Mouse (Mus musculus): ENCODE data around the gene Galnt4. TPM values are rescaled to one million over a fixed set of nuclear protein-coding genes. Genes with fewer than 3 reads are reported as not detected.

Galnt4 gene
- polyA plus RNA-seq, 1 experiment, result 4.6 TPM

DNA sequence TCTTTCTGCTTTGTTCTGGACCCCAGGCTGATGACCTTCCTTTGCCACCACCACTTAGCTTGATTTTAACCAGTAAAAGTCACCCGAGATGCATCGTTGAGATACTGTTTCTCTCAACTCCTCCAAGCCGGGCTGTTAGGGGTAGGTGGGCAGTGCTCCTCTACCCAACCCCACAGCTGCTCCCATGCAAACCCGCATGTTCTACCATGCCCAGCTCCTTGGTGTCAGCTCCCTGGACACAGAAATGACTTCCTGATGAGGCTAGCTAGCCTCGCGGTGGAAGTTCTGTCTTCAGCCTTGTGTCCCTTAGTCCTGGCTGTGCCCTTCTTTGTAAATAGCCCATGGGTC is 22.7 kb upstream of the Galnt4 start:
- Histone ChIP-seq H3K4me3 (replicated peaks; ENCODE audit: extremely low read depth, low read depth, low read length) (no peak overlapping the region), H3K4me1 (ENCODE audit: control insufficient read depth, insufficient read depth, low read length) (no peaks in the 10 kb centered on the region)
- TF ChIP-seq POLR2A (IDR thresholded peaks at IDR 0.05; ENCODE audit: borderline replicate concordance, extremely low read depth, low read depth, low read length), result no peak
- TF ChIP-seq CTCF (IDR thresholded peaks at IDR 0.05; ENCODE audit: insufficient read depth, low read length), result no peak
- no peak for DNase-seq
- WGBS, result 54% methylated on average over 6 of the region's 6 CpGs

DNA sequence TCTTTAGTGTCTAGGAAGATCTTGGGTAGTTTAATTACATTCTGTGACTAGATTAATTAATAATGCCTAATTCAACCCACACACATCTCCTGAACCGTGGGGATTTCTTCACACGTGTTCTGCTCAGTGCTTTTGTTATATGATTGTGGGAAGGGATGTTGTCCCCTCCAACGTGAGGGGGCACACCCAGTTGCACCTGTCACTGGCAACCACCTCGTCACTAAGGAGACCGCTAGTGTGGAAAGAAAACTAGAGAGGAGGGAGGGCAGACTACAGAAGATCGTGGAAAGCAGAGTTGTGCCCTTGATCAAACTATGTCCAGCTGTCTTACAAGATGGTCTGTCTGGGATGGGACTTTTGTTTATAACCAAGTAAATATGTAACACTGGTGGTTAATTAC is 21.9 kb upstream of the Galnt4 start:
- TF ChIP-seq CTCF (IDR thresholded peaks at IDR 0.05; ENCODE audit: insufficient read depth, low read length) (no peak), POLR2A (IDR thresholded peaks at IDR 0.05; ENCODE audit: borderline replicate concordance, extremely low read depth, low read depth, low read length) (no peak)
- DNase-seq, result no peak

DNA sequence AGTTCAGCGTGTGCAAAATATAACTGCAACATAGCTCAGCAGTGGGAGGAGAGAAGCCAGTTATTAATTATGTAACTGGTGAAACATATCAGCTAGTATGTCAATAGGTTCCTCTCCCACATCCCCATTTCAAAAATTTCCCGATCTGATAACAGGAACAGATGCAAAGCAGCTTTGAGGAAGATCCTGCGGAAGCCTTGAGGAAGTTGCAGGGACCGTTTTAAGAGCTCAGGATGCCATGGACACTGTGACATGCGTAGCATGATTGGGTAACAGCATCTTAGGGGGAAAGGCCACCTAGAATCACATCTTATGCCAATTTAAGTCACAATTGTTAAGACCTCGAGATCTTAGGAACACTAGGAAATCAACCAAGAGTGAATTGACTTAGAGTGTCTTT is 18.1 kb upstream of the Galnt4 start:
- H3K4me3 ChIP-seq (replicated peaks; ENCODE audit: extremely low read depth, low read depth, low read length), result no peak overlapping the region
- no peak for DNase-seq
- no peak for TF ChIP-seq POLR2A (IDR thresholded peaks at IDR 0.05; ENCODE audit: borderline replicate concordance, extremely low read depth, low read depth, low read length)
- no peak for TF ChIP-seq CTCF (IDR thresholded peaks at IDR 0.05; ENCODE audit: insufficient read depth, low read length)
- no peaks in the 10 kb centered on the region for H3K4me1 ChIP-seq (ENCODE audit: control insufficient read depth, insufficient read depth, low read length)
- 54% methylated on average over 6 of the region's 6 CpGs for WGBS

More for the DNA sequence above, 21.9 kb upstream of the Galnt4 start:
- WGBS, result 64% methylated on average over 6 of the region's 6 CpGs
- Histone ChIP-seq H3K4me1 (ENCODE audit: control insufficient read depth, insufficient read depth, low read length) (no peaks in the 10 kb centered on the region), H3K4me3 (replicated peaks; ENCODE audit: extremely low read depth, low read depth, low read length) (no peak overlapping the region)

DNA sequence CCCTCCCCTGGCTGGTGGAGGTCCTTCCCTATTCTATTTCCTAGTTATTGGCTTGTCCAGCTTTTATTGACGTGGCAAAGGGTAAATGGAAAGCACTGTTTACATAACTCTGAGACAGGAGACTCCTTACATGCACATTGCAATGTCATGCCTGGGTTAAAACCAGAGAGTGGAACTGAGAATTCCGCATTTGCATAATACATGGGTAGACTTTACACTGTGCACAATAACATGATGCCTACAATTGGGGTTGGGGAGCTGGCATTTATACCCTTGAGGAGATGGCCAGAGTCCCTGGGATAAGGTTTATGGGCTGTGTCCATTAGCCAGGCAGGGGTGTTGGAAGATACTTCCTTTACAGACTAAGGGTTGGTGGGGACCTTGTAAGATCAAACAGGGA is 14.6 kb upstream of the Galnt4 start:
- 74% methylated on average over 2 of the region's 2 CpGs for WGBS
- no peaks in the 10 kb centered on the region for H3K4me1 ChIP-seq (ENCODE audit: control insufficient read depth, insufficient read depth, low read length)
- no peak for TF ChIP-seq CTCF (IDR thresholded peaks at IDR 0.05; ENCODE audit: insufficient read depth, low read length)
- DNase-seq, result no peak
- H3K4me3 ChIP-seq (replicated peaks; ENCODE audit: extremely low read depth, low read depth, low read length), result no peak overlapping the region

DNA sequence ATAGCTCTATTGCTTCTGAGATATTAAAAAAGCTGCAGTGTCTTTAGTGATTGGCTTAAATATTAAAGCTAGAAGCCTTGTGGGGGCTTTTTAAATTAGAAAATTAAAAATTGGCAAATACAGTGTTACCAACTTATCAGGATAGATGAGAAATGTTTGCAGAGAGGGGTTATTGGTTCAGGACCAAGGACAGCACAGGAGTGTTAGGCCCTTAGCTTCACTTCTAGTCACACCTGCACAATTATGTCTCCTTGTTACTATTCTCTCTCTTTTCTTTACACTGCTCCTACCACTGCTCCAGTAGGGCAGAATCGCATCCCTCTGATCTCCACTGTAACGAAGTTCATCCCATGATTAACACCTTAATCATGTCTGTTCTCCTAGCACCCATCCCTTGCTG is 12.8 kb upstream of the Galnt4 start:
- no peaks in the 10 kb centered on the region for H3K4me1 ChIP-seq (ENCODE audit: control insufficient read depth, insufficient read depth, low read length)
- no peak overlapping the region for H3K4me3 ChIP-seq (replicated peaks; ENCODE audit: extremely low read depth, low read depth, low read length)
- TF ChIP-seq POLR2A (IDR thresholded peaks at IDR 0.05; ENCODE audit: borderline replicate concordance, extremely low read depth, low read depth, low read length) (no peak), CTCF (IDR thresholded peaks at IDR 0.05; ENCODE audit: insufficient read depth, low read length) (no peak)
- WGBS, result 74% methylated on average over 2 of the region's 2 CpGs
- no peak for DNase-seq

DNA sequence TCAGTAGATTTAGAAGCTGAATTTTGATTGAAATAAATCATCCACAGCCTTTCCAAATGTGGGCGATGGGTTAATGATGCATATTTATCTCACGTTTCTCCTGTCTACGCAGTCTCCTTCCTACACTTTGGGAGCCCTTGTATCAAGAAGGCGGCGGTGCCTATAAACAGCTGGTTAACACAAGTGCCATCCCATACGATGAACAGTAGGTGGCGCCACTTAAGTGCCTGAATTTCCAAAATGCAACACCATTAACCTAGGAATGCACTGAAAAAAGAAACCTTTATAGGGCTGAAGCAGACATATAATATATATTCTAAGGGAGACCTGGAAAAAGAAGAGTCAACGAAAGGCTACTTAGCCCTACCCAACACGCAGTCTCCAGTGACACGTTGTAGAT is 10.6 kb upstream of the Galnt4 start:
- DNase-seq, result no peak
- TF ChIP-seq POLR2A (IDR thresholded peaks at IDR 0.05; ENCODE audit: borderline replicate concordance, extremely low read depth, low read depth, low read length), result no peak
- peak; percentile 55 for TF ChIP-seq CTCF (IDR thresholded peaks at IDR 0.05; ENCODE audit: insufficient read depth, low read length)
- 57% methylated on average over 10 of the region's 10 CpGs for WGBS
- Histone ChIP-seq H3K4me1 (ENCODE audit: control insufficient read depth, insufficient read depth, low read length) (no peaks in the 10 kb centered on the region), H3K4me3 (replicated peaks; ENCODE audit: extremely low read depth, low read depth, low read length) (no peak overlapping the region)

DNA sequence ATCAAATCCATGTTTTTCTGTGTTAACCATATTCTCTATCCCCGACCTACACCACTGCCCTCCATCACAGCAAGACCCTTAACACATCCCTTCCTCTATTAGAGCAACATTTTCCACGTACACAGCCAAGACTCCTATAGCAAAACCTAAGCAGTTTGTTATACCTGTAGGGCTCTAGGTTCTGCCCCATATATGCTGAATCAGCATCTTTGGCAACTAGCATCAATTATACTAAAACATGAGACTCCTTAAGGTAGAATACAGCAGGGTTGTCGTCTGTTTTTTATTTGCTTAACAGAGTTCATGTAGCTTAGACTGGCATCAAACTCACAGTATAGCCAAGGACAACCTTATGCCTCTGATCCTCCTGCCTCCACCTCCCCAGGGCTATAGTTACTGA is 2.4 kb upstream of the Galnt4 start:
- Histone ChIP-seq H3K4me1 (ENCODE audit: control insufficient read depth, insufficient read depth, low read length) (peaks cover 10% of the 10 kb centered on the region), H3K4me3 (replicated peaks; ENCODE audit: extremely low read depth, low read depth, low read length) (no peak overlapping the region)
- 80% methylated on average over 3 of the region's 3 CpGs for WGBS
- no peak for DNase-seq
- TF ChIP-seq CTCF (IDR thresholded peaks at IDR 0.05; ENCODE audit: insufficient read depth, low read length), result no peak
- TF ChIP-seq POLR2A (IDR thresholded peaks at IDR 0.05; ENCODE audit: borderline replicate concordance, extremely low read depth, low read depth, low read length), result no peak

DNA sequence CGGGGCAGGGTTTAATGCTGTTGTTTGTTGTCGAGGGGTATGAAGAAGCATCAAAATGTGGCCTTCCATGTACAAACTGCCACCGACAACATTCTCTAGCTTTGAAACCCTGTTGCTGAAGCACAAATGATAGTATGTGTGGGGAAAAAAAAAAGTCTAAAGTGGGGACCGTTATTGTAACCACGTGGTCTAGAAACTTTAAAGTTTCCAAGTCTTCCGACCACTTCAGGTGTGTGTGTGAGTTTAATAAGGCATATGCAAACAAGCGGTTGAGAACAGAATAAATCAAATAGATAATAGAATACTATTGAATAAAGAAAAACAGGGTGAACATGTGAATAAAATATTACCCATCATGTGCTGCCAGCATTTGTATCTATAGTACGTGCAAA is 1.7 kb upstream of the Galnt4 start:
- no peak for DNase-seq
- peak overlapping the region; percentile 78 for H3K4me3 ChIP-seq (replicated peaks; ENCODE audit: extremely low read depth, low read depth, low read length)
- TF ChIP-seq POLR2A (IDR thresholded peaks at IDR 0.05; ENCODE audit: borderline replicate concordance, extremely low read depth, low read depth, low read length) (no peak), CTCF (IDR thresholded peaks at IDR 0.05; ENCODE audit: insufficient read depth, low read length) (no peak)
- 24% methylated on average over 8 of the region's 8 CpGs for WGBS
- H3K4me1 ChIP-seq (ENCODE audit: control insufficient read depth, insufficient read depth, low read length), result peaks cover 10% of the 10 kb centered on the region

DNA sequence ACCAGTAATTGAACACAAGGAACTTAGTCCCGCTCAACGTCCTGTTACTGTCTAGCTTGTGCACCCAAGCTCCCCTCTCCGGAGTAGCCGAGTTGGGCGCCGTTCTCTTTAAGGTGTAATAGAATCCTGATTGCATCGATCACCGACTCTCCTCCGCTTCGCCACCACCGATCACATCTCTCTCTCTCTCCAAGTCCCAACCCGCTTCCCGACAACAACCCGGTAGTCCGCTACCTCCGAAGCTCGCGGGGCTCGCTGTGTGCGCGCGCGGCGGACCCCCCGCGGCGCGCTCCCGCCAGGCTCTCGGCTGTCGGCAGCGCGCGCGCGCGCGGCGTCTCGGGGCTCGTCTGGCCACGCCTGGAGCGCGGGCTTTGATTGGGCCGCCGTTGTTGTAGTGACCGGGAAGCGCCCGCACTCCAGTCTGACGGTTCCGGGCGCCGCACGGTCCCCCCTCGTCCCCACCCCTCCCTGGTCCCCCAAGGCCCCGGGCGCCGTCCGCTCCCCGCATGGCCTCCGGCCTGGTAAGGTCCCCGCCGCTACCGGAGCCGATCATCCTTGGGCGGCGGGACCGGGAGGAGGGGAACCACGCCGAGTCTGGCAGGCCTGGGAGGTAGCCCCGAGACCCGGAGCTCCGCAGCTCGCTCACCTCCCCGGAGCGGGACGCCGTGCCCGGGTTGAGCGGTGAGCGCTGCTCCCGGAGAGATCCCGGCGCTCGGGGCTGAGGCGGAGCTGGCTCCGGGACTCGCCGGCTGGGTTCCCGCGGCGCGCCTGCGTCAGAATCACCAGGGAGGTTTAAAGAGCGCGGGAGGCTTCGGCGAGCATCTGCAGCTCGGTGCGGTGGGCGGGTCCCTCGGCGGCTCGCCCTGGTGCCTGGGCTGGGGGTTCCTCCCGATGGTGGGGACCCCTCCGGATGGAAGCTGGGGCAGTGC is 992 bp upstream of the Galnt4 start, which contains the start of gene Poc1b:
Gene Poc1b, plus strand, starts transcription at position 334 of the 929 bp plus-strand sequence.
- 0 out of 2 replicates have a peak, but pooled peaks have one; percentile 15 for TF ChIP-seq POLR2A (IDR thresholded peaks at IDR 0.05; ENCODE audit: borderline replicate concordance, extremely low read depth, low read depth, low read length)
- TF ChIP-seq CTCF (IDR thresholded peaks at IDR 0.05; ENCODE audit: insufficient read depth, low read length), result no peak
- under 1% methylated on average over 102 of the region's 106 CpGs for WGBS
- peak; percentile 80 for DNase-seq
- H3K4me3 ChIP-seq (replicated peaks; ENCODE audit: extremely low read depth, low read depth, low read length), result peak within 1 kb of the TSS; percentile 78
- peaks cover 10% of the 10 kb centered on the region for H3K4me1 ChIP-seq (ENCODE audit: control insufficient read depth, insufficient read depth, low read length)

DNA sequence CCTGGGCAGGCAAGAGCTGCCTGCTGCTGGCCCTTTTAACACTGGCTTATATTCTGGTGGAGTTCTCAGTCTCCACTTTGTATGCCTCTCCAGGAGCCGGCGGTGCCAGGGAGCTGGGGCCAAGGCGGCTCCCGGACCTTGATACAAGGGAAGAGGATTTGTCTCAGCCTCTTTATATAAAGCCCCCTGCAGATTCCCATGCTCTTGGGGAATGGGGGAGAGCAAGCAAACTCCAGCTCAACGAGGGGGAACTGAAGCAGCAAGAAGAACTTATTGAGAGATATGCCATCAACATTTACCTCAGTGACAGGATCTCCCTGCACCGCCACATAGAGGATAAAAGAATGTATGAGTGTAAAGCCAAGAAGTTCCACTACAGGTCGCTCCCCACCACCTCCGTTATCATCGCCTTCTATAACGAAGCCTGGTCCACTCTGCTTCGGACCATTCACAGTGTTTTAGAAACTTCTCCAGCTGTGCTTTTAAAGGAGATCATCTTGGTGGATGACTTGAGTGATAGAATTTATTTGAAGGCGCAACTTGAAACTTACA is 548 bp downstream of the Galnt4 start:
- DNase-seq, result no peak
- no peak for TF ChIP-seq POLR2A (IDR thresholded peaks at IDR 0.05; ENCODE audit: borderline replicate concordance, extremely low read depth, low read depth, low read length)
- no peak for TF ChIP-seq CTCF (IDR thresholded peaks at IDR 0.05; ENCODE audit: insufficient read depth, low read length)
- WGBS, result 34% methylated on average over 12 of the region's 12 CpGs
- peak overlapping the region; percentile 78 for H3K4me3 ChIP-seq (replicated peaks; ENCODE audit: extremely low read depth, low read depth, low read length)
- H3K4me1 ChIP-seq (ENCODE audit: control insufficient read depth, insufficient read depth, low read length), result peaks cover 14% of the 10 kb centered on the region
